Mouse (Mus musculus) activated CD4-positive, CD25-positive, alpha-beta regulatory T cell (primary cell): Measurements from ENCODE around the gene Sugct. TPM values are rescaled to one million over a fixed set of nuclear protein-coding genes. Genes with fewer than 3 reads are reported as not detected.

Experiments
- polyA plus RNA-seq, 2 experiments: library from polyadenylated mRNA; unstranded; fragments of 100-300 nt; shearing (Covaris generic); gene quantifications; one replicate each; pipeline ENCODE4 v1.2.1; 2017

Gene Sugct
- polyA plus RNA-seq: 1 to 10 TPM in 1 of 2 experiments, under 1 TPM in 1; 0.55 to 3.2 TPM

DNA sequence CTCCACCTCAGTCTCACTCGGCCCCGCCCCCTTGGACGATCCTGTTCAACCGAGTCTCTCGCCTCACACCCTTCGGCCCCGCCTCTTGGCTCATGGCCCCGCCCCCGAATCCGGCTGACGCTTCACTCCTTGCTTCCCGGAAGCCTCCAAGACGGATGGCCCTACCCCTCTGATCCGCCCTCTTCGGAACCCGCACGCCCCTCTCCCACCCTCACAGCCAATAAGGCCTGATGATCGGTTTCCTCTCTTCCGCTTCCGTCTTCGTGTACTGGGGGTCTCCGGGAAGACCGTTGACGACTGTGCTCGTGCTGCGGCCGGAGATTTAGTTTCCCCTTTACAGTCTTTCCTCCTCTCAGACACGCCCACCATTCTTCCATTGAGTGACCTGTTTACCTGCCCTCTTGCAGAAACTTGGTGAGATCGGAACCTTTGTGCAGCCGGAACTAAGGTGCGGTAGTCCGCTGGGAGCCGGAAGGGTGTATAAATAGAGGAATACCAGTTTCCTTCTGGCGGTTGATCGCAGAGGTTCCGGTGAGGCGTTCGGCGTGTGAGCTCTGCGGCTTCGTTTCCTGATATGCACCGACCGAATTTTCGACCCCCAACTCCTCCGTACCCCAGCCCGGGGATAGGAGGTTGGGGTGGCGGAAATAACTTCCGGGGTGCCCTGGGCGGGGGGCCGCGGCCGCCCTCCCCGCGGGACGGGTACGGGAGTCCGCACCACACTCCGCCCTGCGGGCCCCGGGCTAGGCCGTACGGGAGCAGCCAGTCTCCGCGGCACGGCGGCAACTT is at the start of gene Sugct, which contains the start of gene Mplkip:
Sugct (minus strand) TSS at position 643 of the 789 bp plus-strand sequence.
Mplkip (plus strand) TSS at position 282 of the 789 bp plus-strand sequence.

Other genes with a start within 250 kb of the Sugct start
- 10 to 100 TPM; 75.8 to 77.7 TPM for gene Mplkip, start 361 bp downstream of the Sugct start, polyA plus RNA-seq
- gene Cdk13, start 109.5 kb upstream of the Sugct start, polyA plus RNA-seq: 10 to 100 TPM; 77.1 to 95.8 TPM
- 10 to 100 TPM; 56.0 to 68.7 TPM for gene Rala, start 248.7 kb upstream of the Sugct start, polyA plus RNA-seq